Mouse (Mus musculus) G1E (cell line): ENCODE measurements at regions not wholly inside any gene's neighbourhood (a gene's known extent, or its start where the extent isn't known, plus 50 kb on each side); places are given as distances from the start of the nearest gene placed in this dataset.

Source experiments
- CTCF ChIP-seq: IDR thresholded peaks from 2 replicates; pipeline ENCODE4 v1.5.1; 2012; ENCODE audit warnings: low read depth, low read length, inconsistent platforms, mixed read lengths
- GATA1 ChIP-seq: IDR thresholded peaks from 2 replicates; pipeline ENCODE4 v1.6.1; 2012; ENCODE audit warnings: borderline replicate concordance, low read length, inconsistent platforms, mixed read lengths

- TF ChIP-seq GATA1 (no peak), CTCF (no peak)
These were observed 62.4 kb upstream of the Slc6a6 start for GRCm38 (mm10) chr6:91621437-91621836.
